Mouse (Mus musculus) bone marrow macrophage, adult 2 months (primary cell): Measurements from ENCODE around the gene Fgd3.

ENCODE experiments used
- CTCF ChIP-seq: IDR thresholded peaks from 2 replicates; pipeline ENCODE4 v1.5.1; 2012; ENCODE audit warnings: low read depth, mild to moderate bottlenecking, low read length, moderate library complexity
- POLR2A ChIP-seq: IDR thresholded peaks from 2 replicates; pipeline ENCODE4 v1.6.1; 2012; ENCODE audit warnings: mild to moderate bottlenecking, low read depth, low read length, borderline replicate concordance

- TF ChIP-seq CTCF (no peak), POLR2A (no peak)
These were observed 100.7 kb downstream of the Fgd3 start for GRCm38 (mm10) chr13:49219367-49219766.
